Mouse (Mus musculus) megakaryocyte-erythroid progenitor cell, adult 5 weeks (primary cell): ENCODE results near the gene Gm11559. TPM values are rescaled to one million over a fixed set of nuclear protein-coding genes. Genes with fewer than 3 reads are reported as not detected.

Experiments
- polyA plus RNA-seq: library from polyadenylated mRNA; stranded (reverse); fragments of >175 nt; gene quantifications from 2 replicates; pipeline ENCODE4 v1.2.3, GENCODE M21; 2012

Gene Gm11559
- not detected in 2 replicates for polyA plus RNA-seq

GRCm38 (mm10) chr11:99864176-99864575 is at the start of gene Gm11559:
TSS of gene Gm11559 (plus strand) at chr11:99864476.

DNA sequence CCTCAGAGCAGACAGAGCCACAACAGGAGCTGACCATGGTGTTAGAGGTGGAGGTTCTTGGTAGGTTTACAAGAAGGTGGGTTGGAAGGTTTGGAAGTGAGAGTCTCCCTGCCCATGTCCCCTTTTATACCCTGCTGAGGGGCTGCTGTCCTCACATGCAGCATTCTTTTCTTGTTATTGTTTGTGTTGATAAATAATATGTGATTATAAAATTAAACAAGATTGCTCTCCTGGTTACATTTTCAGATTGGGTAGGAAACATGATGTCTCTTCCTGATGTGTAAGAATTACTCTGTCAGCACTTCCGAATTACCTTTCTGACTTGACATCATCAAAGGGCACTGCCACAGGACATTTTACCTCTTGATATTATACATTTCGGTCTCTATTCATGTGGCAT is 48.7 kb upstream of the Gm11559 start, which contains the start of gene Gm11564:
Gene Gm11564, minus strand, starts transcription at position 101 of the 400 bp plus-strand sequence.

GRCm38 (mm10) chr11:99837966-99838365 is 26.3 kb upstream of the Gm11559 start, which contains the start of gene 2300003K06Rik:
TSS of gene 2300003K06Rik (minus strand) at chr11:99838066.

DNA sequence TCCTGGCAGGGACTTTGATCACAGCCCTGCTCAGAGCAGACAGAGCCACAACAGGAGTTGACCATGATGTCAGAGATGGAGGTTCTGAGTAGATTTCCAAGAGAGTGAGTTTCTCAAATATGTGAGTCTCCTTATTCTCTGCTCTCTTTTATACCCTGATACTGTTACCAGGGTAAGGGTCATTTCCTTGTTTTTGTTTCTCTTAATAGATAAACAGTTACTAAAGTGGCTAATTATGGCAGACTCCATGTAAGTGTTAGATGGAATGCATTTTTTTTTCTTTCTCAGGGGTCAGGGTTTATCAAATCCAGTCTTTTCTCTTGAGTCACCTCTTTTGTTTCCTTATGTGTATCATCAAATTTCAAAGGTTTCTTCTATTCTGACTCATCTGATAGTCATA is 12.8 kb upstream of the Gm11559 start, which contains the start of gene Krtap4-16:
Gene Krtap4-16, minus strand, starts transcription at position 101 of the 400 bp plus-strand sequence.

DNA sequence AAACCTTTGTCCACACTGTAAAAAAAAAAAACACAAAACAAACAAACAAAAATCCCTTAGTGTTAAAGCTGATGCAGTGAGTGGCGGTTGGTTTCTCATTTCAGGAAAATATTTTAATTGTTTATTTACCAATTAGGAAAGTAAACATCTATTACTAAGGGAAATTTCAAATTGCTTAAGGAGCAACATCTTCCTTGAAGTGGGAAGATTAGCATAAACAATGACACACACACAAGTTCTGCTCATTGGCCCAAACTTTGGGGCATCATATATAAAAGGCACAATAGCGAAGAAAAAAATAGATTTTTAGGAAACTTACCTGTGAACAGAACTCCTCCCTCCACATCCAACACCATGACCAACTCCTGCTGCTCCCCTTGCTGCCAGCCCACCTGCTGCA is 6.7 kb upstream of the Gm11559 start, which contains the start of gene Gm11568:
Gene Gm11568, plus strand, starts transcription at position 301 of the 400 bp plus-strand sequence.

GRCm38 (mm10) chr11:99873089-99873488 is 8.8 kb downstream of the Gm11559 start, which contains the start of gene Krtap9-1:
TSS of gene Krtap9-1 (plus strand) at chr11:99873389.

DNA sequence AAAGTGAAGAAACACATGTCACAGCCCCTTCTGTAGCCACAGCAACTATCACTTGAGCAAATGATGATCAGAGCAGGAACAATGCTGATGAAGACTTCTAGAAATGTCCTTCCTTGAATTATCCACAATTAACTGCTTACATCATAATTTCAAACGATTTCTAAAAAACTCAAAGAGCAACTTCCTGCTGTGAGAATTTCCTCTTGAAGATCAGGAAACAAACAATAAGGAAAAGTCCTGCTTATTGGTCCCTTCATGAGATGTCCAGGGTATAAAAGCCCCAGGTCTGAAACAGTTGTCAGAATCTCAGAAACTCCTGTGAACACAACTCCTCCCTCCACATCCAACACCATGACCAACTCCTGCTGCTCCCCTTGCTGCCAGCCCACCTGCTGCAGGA is 14.6 kb downstream of the Gm11559 start, which contains the start of gene Gm11567:
Gene Gm11567, plus strand, starts transcription at position 301 of the 400 bp plus-strand sequence.

DNA sequence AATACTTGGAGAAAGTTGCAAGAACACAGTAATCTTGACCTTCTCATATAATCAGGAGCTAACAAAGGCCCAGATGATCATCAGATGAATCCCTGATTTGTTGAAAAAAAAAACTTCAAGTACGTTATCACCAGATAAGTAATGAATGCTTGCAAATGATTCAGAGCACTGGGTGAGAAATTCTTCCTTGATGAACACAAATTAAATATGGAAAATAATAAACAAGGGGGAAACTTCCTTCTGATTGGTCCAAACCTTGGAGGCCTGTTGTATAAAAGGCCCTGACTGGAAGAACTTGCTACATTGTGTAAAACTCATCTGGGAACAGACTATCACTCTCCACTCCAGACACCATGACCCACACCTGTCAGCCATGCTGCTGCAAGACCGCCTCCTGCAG is 43.3 kb downstream of the Gm11559 start, which contains the start of gene Krtap31-1:
Gene Krtap31-1, plus strand, starts transcription at position 301 of the 400 bp plus-strand sequence.

GRCm38 (mm10) chr11:99914451-99914850 is 50.2 kb downstream of the Gm11559 start, which contains the start of gene Gm11565:
TSS of gene Gm11565 (plus strand) at chr11:99914751.

Other genes starting within 250 kb of the Gm11559 start
- gene Krtap2-4, start 249.6 kb upstream of the Gm11559 start, polyA plus RNA-seq, result not detected in 2 replicates
- not detected in 2 replicates for gene Gm11562, start 244.0 kb upstream of the Gm11559 start, polyA plus RNA-seq
- 0.11 TPM in 1 of 2 replicates, not detected in the other for gene Krtap4-1, start 236.2 kb upstream of the Gm11559 start, polyA plus RNA-seq
- gene Krtap4-2, start 229.4 kb upstream of the Gm11559 start, polyA plus RNA-seq, result not detected in 2 replicates
- not detected in 2 replicates for gene Krtap4-7, start 220.4 kb upstream of the Gm11559 start, polyA plus RNA-seq
- gene Gm11555, start 214.2 kb upstream of the Gm11559 start, polyA plus RNA-seq, result not detected in 2 replicates
- gene Gm11563, start 205.5 kb upstream of the Gm11559 start, polyA plus RNA-seq, result not detected in 2 replicates
- gene Krtap4-6, start 198.5 kb upstream of the Gm11559 start, polyA plus RNA-seq, result 0.08 TPM in 1 of 2 replicates, not detected in the other
- gene Gm14190, start 173.7 kb upstream of the Gm11559 start, polyA plus RNA-seq, result not detected in 2 replicates
- gene Gm14180, start 130.2 kb upstream of the Gm11559 start, polyA plus RNA-seq, result not detected in 2 replicates
- gene Gm11595, start 91.6 kb upstream of the Gm11559 start, polyA plus RNA-seq, result not detected in 2 replicates
- not detected in 2 replicates for gene Krtap4-8, start 83.8 kb upstream of the Gm11559 start, polyA plus RNA-seq
- gene Krtap4-9, start 79.3 kb upstream of the Gm11559 start, polyA plus RNA-seq, result not detected in 2 replicates
- gene Gm11596, start 71.0 kb upstream of the Gm11559 start, polyA plus RNA-seq, result not detected in 2 replicates
- gene Gm11569, start 65.5 kb upstream of the Gm11559 start, polyA plus RNA-seq, result not detected in 2 replicates
- gene Gm11554, start 60.0 kb upstream of the Gm11559 start, polyA plus RNA-seq, result not detected in 2 replicates
- not detected in 2 replicates for gene Krtap4-13, start 54.6 kb upstream of the Gm11559 start, polyA plus RNA-seq
- gene Gm11564, start 48.8 kb upstream of the Gm11559 start, polyA plus RNA-seq, result not detected in 2 replicates
- not detected in 2 replicates for gene 2300003K06Rik, start 26.4 kb upstream of the Gm11559 start, polyA plus RNA-seq
- not detected in 2 replicates for gene Krtap4-16, start 12.9 kb upstream of the Gm11559 start, polyA plus RNA-seq
- gene Gm11568, start 6.6 kb upstream of the Gm11559 start, polyA plus RNA-seq, result not detected in 2 replicates
- not detected in 2 replicates for gene Krtap9-1, start 8.9 kb downstream of the Gm11559 start, polyA plus RNA-seq
- not detected in 2 replicates for gene Gm11567, start 14.7 kb downstream of the Gm11559 start, polyA plus RNA-seq
- not detected in 2 replicates for gene Krtap31-1, start 43.4 kb downstream of the Gm11559 start, polyA plus RNA-seq
- not detected in 2 replicates for gene Gm11565, start 50.3 kb downstream of the Gm11559 start, polyA plus RNA-seq
- gene Krtap31-2, start 71.8 kb downstream of the Gm11559 start, polyA plus RNA-seq, result not detected in 2 replicates
- not detected in 2 replicates for gene Krtap9-5, start 84.0 kb downstream of the Gm11559 start, polyA plus RNA-seq
- not detected in 2 replicates for gene Krtap29-1, start 114.6 kb downstream of the Gm11559 start, polyA plus RNA-seq
- not detected in 2 replicates for gene Krtap16-1, start 122.1 kb downstream of the Gm11559 start, polyA plus RNA-seq
- not detected in 2 replicates for gene Krtap17-1, start 129.5 kb downstream of the Gm11559 start, polyA plus RNA-seq
- not detected in 2 replicates for gene Krt33a, start 151.7 kb downstream of the Gm11559 start, polyA plus RNA-seq
- not detected in 2 replicates for gene Krt33b, start 165.4 kb downstream of the Gm11559 start, polyA plus RNA-seq
- gene Krt34, start 177.1 kb downstream of the Gm11559 start, polyA plus RNA-seq, result not detected in 2 replicates
- not detected in 2 replicates for gene Krt31, start 186.1 kb downstream of the Gm11559 start, polyA plus RNA-seq
- not detected in 2 replicates for gene Krt32, start 223.8 kb downstream of the Gm11559 start, polyA plus RNA-seq
- gene Krt35, start 231.8 kb downstream of the Gm11559 start, polyA plus RNA-seq, result not detected in 2 replicates
- not detected in 2 replicates for gene Krt36, start 241.2 kb downstream of the Gm11559 start, polyA plus RNA-seq